Mouse (Mus musculus) neural tube, embryonic 13.5 days (tissue): ENCODE results near the gene Thrsp. TPM values are rescaled to one million over a fixed set of nuclear protein-coding genes. Genes with fewer than 3 reads are reported as not detected.
"Not testable (repeated sequence)": the region's sequence is repeated elsewhere in the genome, so short reads cannot be mapped to it uniquely, and the experiment has no call there.

ENCODE experiments used
- ATAC-seq: fragments of 200-750 bp; cut with Nextera tagmentation; 2 replicates; pipeline ENCODE4 v1.8.0; 2017; ENCODE audit warnings: low read depth, mild to moderate bottlenecking, moderate TSS enrichment, moderate library complexity
- H3K27ac ChIP-seq: fragments of 300-500 bp; sonication (generic); replicated peaks from 2 replicates; pipeline ENCODE4 v1.5.1; 2015; ENCODE audit warnings: moderate library complexity, mild to moderate bottlenecking, inconsistent platforms
- H3K27me3 ChIP-seq: fragments of 300-500 bp; sonication (generic); 2 replicates; pipeline ENCODE4 v1.6.1; 2015; ENCODE audit warnings: mild to moderate bottlenecking, inconsistent platforms
- H3K36me3 ChIP-seq: fragments of 300-500 bp; sonication (generic); 2 replicates; pipeline ENCODE4 v1.6.1; 2015; ENCODE audit warnings: mild to moderate bottlenecking, inconsistent platforms
- H3K4me1 ChIP-seq: fragments of 300-500 bp; sonication (generic); replicated peaks from 2 replicates; pipeline ENCODE4 v1.6.1; 2015; ENCODE audit warnings: inconsistent platforms
- H3K4me2 ChIP-seq: fragments of 300-500 bp; sonication (generic); 2 replicates; pipeline ENCODE4 v1.6.1; 2015; ENCODE audit warnings: inconsistent platforms, mild to moderate bottlenecking, moderate library complexity
- H3K4me3 ChIP-seq: fragments of 300-500 bp; sonication (generic); 2 replicates; pipeline ENCODE4 v1.5.1; 2015; ENCODE audit warnings: mild to moderate bottlenecking, inconsistent platforms
- H3K9ac ChIP-seq: fragments of 300-500 bp; sonication (generic); 2 replicates; pipeline ENCODE4 v1.6.1; 2015; ENCODE audit warnings: moderate library complexity, mild to moderate bottlenecking, inconsistent platforms
- H3K9me3 ChIP-seq: fragments of 300-500 bp; sonication (generic); 2 replicates; pipeline ENCODE4 v1.6.1; 2016; ENCODE audit warnings: inconsistent platforms
- WGBS: fragments of 180-500 bp; shearing (Covaris S2); methylation state at CpG from one replicate; pipeline ENCODE4 v1.1.7; 2015; 5-methylcytosine and 5-hydroxymethylcytosine counted together
- polyA plus RNA-seq: library from polyadenylated mRNA; unstranded; fragments of >200 nt; fragmentation: Nextera tagmentation; extraction: Ambion mirVana; gene quantifications from 2 replicates; pipeline ENCODE4 v1.2.1, GENCODE M21; 2015

The Thrsp gene
- polyA plus RNA-seq: 0.99 and 1.5 TPM in 2 replicates

GRCm38 (mm10) chr7:97416906-97417777, at the start of gene Thrsp:
Gene Thrsp, minus strand, starts transcription at chr7:97417730.
- H3K4me3 ChIP-seq: no peak within 1 kb of the TSS
- no peak within 1 kb of the TSS for H3K4me2 ChIP-seq
- 81% methylated on average over 25 of the region's 25 CpGs for WGBS
- H3K27me3 ChIP-seq: no peaks in the 10 kb centered on the region
- ATAC-seq: no peak
- peaks cover 12% of the 10 kb centered on the region for H3K36me3 ChIP-seq
- H3K27ac ChIP-seq: 0 out of 2 replicates have a peak within 1 kb of the TSS, but pooled peaks have one; percentile 13
- no peaks in the 10 kb centered on the region for H3K9me3 ChIP-seq
- peaks cover 25% of the 10 kb centered on the region for H3K4me1 ChIP-seq
- no peak within 1 kb of the TSS for H3K9ac ChIP-seq

GRCm38 (mm10) chr7:97455577-97455976, 38.0 kb upstream of the Thrsp start:
- Histone ChIP-seq H3K4me1 (peaks cover 14% of the 10 kb centered on the region), H3K4me3 (no peak overlapping the region), H3K27me3 (peaks cover 4% of the 10 kb centered on the region; the same call in 1 of the 2 replicates), H3K4me2 (no peak overlapping the region), H3K27ac (no peak overlapping the region), H3K9ac (no peak overlapping the region), H3K36me3 (peaks cover 6% of the 10 kb centered on the region), H3K9me3 (no peaks in the 10 kb centered on the region)
- 85% methylated on average over 3 of the region's 3 CpGs for WGBS
- ATAC-seq: no peak

GRCm38 (mm10) chr7:97454795-97455194, 37.3 kb upstream of the Thrsp start:
- no peak overlapping the region for H3K4me3 ChIP-seq
- no peaks in the 10 kb centered on the region for H3K9me3 ChIP-seq
- no peak overlapping the region for H3K9ac ChIP-seq
- peaks cover 6% of the 10 kb centered on the region for H3K36me3 ChIP-seq
- ATAC-seq: no peak
- H3K27ac ChIP-seq: no peak overlapping the region
- peaks cover 4% of the 10 kb centered on the region; the same call in 1 of the 2 replicates for H3K27me3 ChIP-seq
- H3K4me1 ChIP-seq: peaks cover 14% of the 10 kb centered on the region
- H3K4me2 ChIP-seq: no peak overlapping the region
- WGBS: 93% methylated on average over 10 of the region's 10 CpGs

- H3K27me3 ChIP-seq: peaks cover 4% of the 10 kb centered on the region; the same call in 1 of the 2 replicates
- peak overlapping the region; percentile 61 for H3K4me2 ChIP-seq
- peaks cover 14% of the 10 kb centered on the region for H3K4me1 ChIP-seq
- H3K36me3 ChIP-seq: peaks cover 6% of the 10 kb centered on the region
- no peak overlapping the region for H3K27ac ChIP-seq
- ATAC-seq: peak; percentile 15; the same call in 1 of the 2 replicates
- WGBS: 8% methylated on average over 27 of the region's 27 CpGs
- peak overlapping the region; percentile 58 for H3K9ac ChIP-seq
- H3K4me3 ChIP-seq: peak overlapping the region; percentile 29
- peaks cover 5% of the 10 kb centered on the region for H3K9me3 ChIP-seq
These were observed 35.8 kb upstream of the Thrsp start for GRCm38 (mm10) chr7:97453141-97453921.

- WGBS: 82% methylated on average over 6 of the region's 6 CpGs
- ATAC-seq: no peak
- Histone ChIP-seq H3K4me3 (no peak overlapping the region), H3K4me1 (peaks cover 14% of the 10 kb centered on the region), H3K27me3 (peaks cover 4% of the 10 kb centered on the region; the same call in 1 of the 2 replicates), H3K36me3 (no peaks in the 10 kb centered on the region), H3K27ac (no peak overlapping the region), H3K9me3 (peaks cover 5% of the 10 kb centered on the region), H3K4me2 (no peak overlapping the region), H3K9ac (no peak overlapping the region)
These were observed 34.7 kb upstream of the Thrsp start for GRCm38 (mm10) chr7:97452196-97452595.

GRCm38 (mm10) chr7:97451023-97451422, 33.5 kb upstream of the Thrsp start, which contains the start of gene Kctd14:
Gene Kctd14, plus strand, starts transcription at chr7:97451323.
- not testable (repeated sequence) for H3K9ac ChIP-seq, H3K36me3 ChIP-seq, ATAC-seq, H3K27ac ChIP-seq, H3K9me3 ChIP-seq, H3K4me3 ChIP-seq, H3K4me2 ChIP-seq, H3K27me3 ChIP-seq
- peaks cover 24% of the 10 kb centered on the region for H3K4me1 ChIP-seq
- WGBS: 88% methylated on average over 2 of the region's 2 CpGs

GRCm38 (mm10) chr7:97447050-97447531, 29.6 kb upstream of the Thrsp start:
- no peaks in the 10 kb centered on the region for H3K36me3 ChIP-seq
- no peak overlapping the region for H3K4me3 ChIP-seq
- peak; percentile 88 for ATAC-seq
- no peaks in the 10 kb centered on the region for H3K27me3 ChIP-seq
- no peak overlapping the region for H3K9ac ChIP-seq
- no peak overlapping the region for H3K4me2 ChIP-seq
- H3K27ac ChIP-seq: peak overlapping the region; percentile 91
- peaks cover 16% of the 10 kb centered on the region for H3K4me1 ChIP-seq
- 29% methylated on average over 6 of the region's 6 CpGs for WGBS
- H3K9me3 ChIP-seq: peaks cover 5% of the 10 kb centered on the region

- H3K27me3 ChIP-seq: no peaks in the 10 kb centered on the region
- H3K4me1 ChIP-seq: peaks cover 16% of the 10 kb centered on the region
- H3K4me2 ChIP-seq: no peak overlapping the region
- no peaks in the 10 kb centered on the region for H3K36me3 ChIP-seq
- WGBS: 19% methylated on average over 6 of the region's 6 CpGs
- peak overlapping the region; percentile 91 for H3K27ac ChIP-seq
- peak; percentile 97 for ATAC-seq
- peaks cover 5% of the 10 kb centered on the region for H3K9me3 ChIP-seq
- H3K9ac ChIP-seq: no peak overlapping the region
- no peak overlapping the region for H3K4me3 ChIP-seq
These were observed 28.8 kb upstream of the Thrsp start for GRCm38 (mm10) chr7:97446171-97446925.

GRCm38 (mm10) chr7:97438986-97439385, 21.5 kb upstream of the Thrsp start:
- H3K9ac ChIP-seq: no peak overlapping the region
- H3K36me3 ChIP-seq: no peaks in the 10 kb centered on the region
- H3K9me3 ChIP-seq: no peaks in the 10 kb centered on the region
- no peak for ATAC-seq
- no peaks in the 10 kb centered on the region for H3K27me3 ChIP-seq
- H3K27ac ChIP-seq: no peak overlapping the region
- no peak overlapping the region for H3K4me2 ChIP-seq
- no peak overlapping the region for H3K4me3 ChIP-seq
- H3K4me1 ChIP-seq: peaks cover 5% of the 10 kb centered on the region; the same call in 1 of the 2 replicates

GRCm38 (mm10) chr7:97434517-97434916, 17.0 kb upstream of the Thrsp start:
- Histone ChIP-seq H3K4me1 (peaks cover 19% of the 10 kb centered on the region), H3K27ac (no peak overlapping the region), H3K9ac (no peak overlapping the region), H3K4me3 (no peak overlapping the region), H3K9me3 (no peaks in the 10 kb centered on the region), H3K36me3 (no peaks in the 10 kb centered on the region), H3K4me2 (no peak overlapping the region), H3K27me3 (no peaks in the 10 kb centered on the region)
- WGBS: 88% methylated on average over 10 of the region's 10 CpGs
- ATAC-seq: no peak

GRCm38 (mm10) chr7:97433517-97433916, 16.0 kb upstream of the Thrsp start:
- not testable (repeated sequence) for H3K4me3 ChIP-seq, ATAC-seq

More at GRCm38 (mm10) chr7:97433517-97433916, 16.0 kb upstream of the Thrsp start:
- H3K9ac ChIP-seq, H3K9me3 ChIP-seq, H3K27me3 ChIP-seq, H3K27ac ChIP-seq, H3K36me3 ChIP-seq, H3K4me2 ChIP-seq: not testable (repeated sequence)
- WGBS: 81% methylated on average over 3 of the region's 3 CpGs
- peaks cover 25% of the 10 kb centered on the region for H3K4me1 ChIP-seq
